Mouse (Mus musculus) ES-E14 (cell line): ENCODE measurements around the gene Lce1h. TPM values are rescaled to one million over a fixed set of nuclear protein-coding genes. Genes with fewer than 3 reads are reported as not detected.

Experiments
- DNase-seq: peaks from one replicate; pipeline ENCODE4 v3.0.0-alpha.2; 2013; ENCODE audit warnings: low read depth, low spot score
- H3K27ac ChIP-seq: 2 replicates; pipeline ENCODE4 v1.5.1; 2012; ENCODE audit warnings: low read depth, mild to moderate bottlenecking, low read length, moderate library complexity, mixed read lengths; ENCODE audit not compliant: poor library complexity, insufficient read depth, severe bottlenecking
- H3K36me3 ChIP-seq: 2 replicates; pipeline ENCODE4 v1.6.1; 2012; ENCODE audit warnings: mild to moderate bottlenecking, low read length, moderate library complexity, mixed read lengths; ENCODE audit not compliant: control insufficient read depth, poor library complexity, insufficient read depth, severe bottlenecking
- H3K4me1 ChIP-seq, 2 experiments: fragments of 150-350 bp in 1 of 2; sonication (generic) in 1 of 2; 2 replicates each; pipeline ENCODE4 v1.6.1; 2012; ENCODE audit warnings: low read length in 2 of 2, mild to moderate bottlenecking in 1 of 2, mixed read lengths in 1 of 2; ENCODE audit not compliant: control insufficient read depth in 2 of 2, insufficient read depth in 2 of 2, poor library complexity in 1 of 2
- H3K4me3 ChIP-seq, 2 experiments: fragments of 150-350 bp in 1 of 2; sonication (generic) in 1 of 2; 2 replicates each; pipeline ENCODE4 v1.5.1; 2012; ENCODE audit warnings: low read length in 2 of 2, low read depth in 1 of 2, mild to moderate bottlenecking in 1 of 2, mixed read lengths in 1 of 2; ENCODE audit not compliant: insufficient read depth in 1 of 2, poor library complexity in 1 of 2, severe bottlenecking in 1 of 2
- H3K9ac ChIP-seq: 2 replicates; pipeline ENCODE4 v1.6.1; 2012; ENCODE audit warnings: low read depth, mild to moderate bottlenecking, low read length, mixed read lengths; ENCODE audit not compliant: poor library complexity, insufficient read depth, severe bottlenecking
- H3K9me3 ChIP-seq: fragments of 150-350 bp; sonication (generic); 2 replicates; pipeline ENCODE4 v1.6.1; 2012; ENCODE audit warnings: low read depth, mild to moderate bottlenecking, low read length; ENCODE audit not compliant: control insufficient read depth, insufficient read depth
- CHD2 ChIP-seq: IDR thresholded peaks from 2 replicates; pipeline ENCODE4 v1.6.1; 2014; ENCODE audit warnings: mild to moderate bottlenecking, low read depth, low read length, inconsistent platforms
- HCFC1 ChIP-seq: IDR thresholded peaks from 2 replicates; pipeline ENCODE4 v1.6.1; 2012; ENCODE audit warnings: low read length, inconsistent platforms, borderline replicate concordance; ENCODE audit not compliant: insufficient read depth
- MAFK ChIP-seq: IDR thresholded peaks from 2 replicates; pipeline ENCODE4 v1.6.1; 2014; ENCODE audit warnings: mild to moderate bottlenecking, low read depth, low read length, inconsistent platforms; ENCODE audit not compliant: insufficient read depth
- ZC3H11A ChIP-seq: IDR thresholded peaks from 2 replicates; pipeline ENCODE4 v1.6.1; 2012; ENCODE audit warnings: low read depth, mild to moderate bottlenecking, inconsistent platforms, low read length, borderline replicate concordance
- ZNF384 ChIP-seq: IDR thresholded peaks from 2 replicates; pipeline ENCODE4 v1.6.1; 2012; ENCODE audit warnings: low read depth, low read length, inconsistent platforms
- in situ Hi-C, 2 experiments: fragments of 600-800 bp; cut with MboI; formaldehyde crosslinking; loops; one replicate each; pipeline ENCODE4 v1.15.1; 2025; ENCODE audit warnings: low sequenced_read_pairs in 2 of 2, inconsistent platforms in 1 of 2; ENCODE audit not compliant: unreplicated experiment in 2 of 2
- total RNA-seq: library from RNA; depleted of rRNA; stranded (reverse); fragments of 300-350 nt; gene quantifications from 2 replicates; pipeline ENCODE4 v1.2.3, GENCODE M21; 2012

Lce1h gene
- total RNA-seq, 1 experiment, result 4.7 TPM

DNA sequence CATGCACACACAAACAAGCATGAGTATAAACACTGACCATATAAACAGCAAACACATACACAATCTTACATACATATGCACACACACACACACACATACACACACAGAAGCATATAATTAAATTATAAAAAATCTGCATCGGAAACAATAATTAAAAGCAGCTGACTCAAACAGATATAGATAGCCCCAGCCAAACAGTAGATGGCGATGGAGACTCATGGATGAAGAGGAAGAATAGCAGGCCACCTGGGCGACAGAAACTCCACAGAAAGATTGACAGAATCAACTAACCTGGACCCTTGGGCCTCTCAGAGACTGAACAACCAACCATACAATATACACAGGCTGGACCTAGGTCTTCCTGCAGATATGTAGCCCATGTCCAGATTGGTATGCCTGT, 11.7 kb downstream of the Lce1h start:
- in situ Hi-C loops, result no loop called here
- no peaks in the 10 kb centered on the region for H3K4me1 ChIP-seq
- no peak for TF ChIP-seq ZC3H11A
- TF ChIP-seq CHD2, result no peak
- TF ChIP-seq ZNF384, result no peak
- TF ChIP-seq MAFK, result no peak
- TF ChIP-seq HCFC1, result no peak
- DNase-seq, result peak; percentile 16
- no peak overlapping the region for H3K27ac ChIP-seq
- H3K4me3 ChIP-seq, result no peak overlapping the region
- H3K36me3 ChIP-seq, result no peaks in the 10 kb centered on the region
- no peak overlapping the region for H3K9ac ChIP-seq
- no peaks in the 10 kb centered on the region for H3K9me3 ChIP-seq

DNA sequence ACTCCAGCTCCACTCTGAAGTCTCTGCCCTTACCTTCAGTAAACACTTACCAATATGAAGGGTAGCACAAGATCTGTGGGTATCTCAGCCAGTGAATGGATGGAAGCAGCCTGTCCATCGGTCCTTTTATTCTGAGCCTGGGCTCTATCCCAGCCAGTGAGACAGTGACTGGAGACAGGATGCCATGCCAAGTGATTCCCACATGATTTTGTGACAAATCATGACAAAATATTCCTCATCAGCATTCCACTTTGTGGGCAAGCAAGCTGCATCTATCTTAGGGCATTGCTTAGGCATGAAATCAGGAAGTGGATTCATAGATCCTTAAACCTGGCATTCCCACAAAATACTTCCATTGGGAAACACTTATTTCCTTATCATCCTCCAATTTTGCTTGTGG, 12.6 kb downstream of the Lce1h start, which contains the start of gene Lce1g:
TSS of gene Lce1g (minus strand) at position 101 of the 400 bp plus-strand sequence.
- in situ Hi-C loops, result no loop called here
- Histone ChIP-seq H3K9ac (no peak within 1 kb of the TSS), H3K4me3 (no peak within 1 kb of the TSS), H3K36me3 (no peaks in the 10 kb centered on the region), H3K9me3 (no peaks in the 10 kb centered on the region), H3K27ac (no peak within 1 kb of the TSS), H3K4me1 (no peaks in the 10 kb centered on the region)
- DNase-seq, result no peak
- TF ChIP-seq MAFK, result no peak
- no peak for TF ChIP-seq ZC3H11A
- no peak for TF ChIP-seq HCFC1
- no peak for TF ChIP-seq CHD2
- no peak for TF ChIP-seq ZNF384

DNA sequence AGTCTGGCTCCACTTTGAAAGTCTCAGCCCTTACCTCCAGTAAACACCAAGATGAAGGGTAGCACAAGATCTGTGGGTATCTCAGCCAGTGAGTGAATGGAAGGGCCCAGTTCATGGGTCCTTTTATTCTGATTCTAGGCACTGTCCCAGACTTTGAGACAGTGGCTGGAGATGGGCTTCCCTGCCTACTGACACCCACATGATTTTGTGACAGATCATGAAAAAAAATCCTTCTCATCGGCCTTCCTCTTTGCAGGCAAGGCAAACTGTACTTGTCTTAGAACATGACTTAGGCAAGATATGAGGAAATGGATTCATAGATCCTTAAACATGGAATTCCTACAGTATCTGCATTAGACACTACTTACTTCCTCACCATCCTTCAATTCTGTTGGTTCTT, 25.9 kb downstream of the Lce1h start, which contains the start of gene Gm38119:
TSS of gene Gm38119 (minus strand) at position 101 of the 400 bp plus-strand sequence.
- in situ Hi-C loops, result no loop called here
- Histone ChIP-seq H3K9me3 (no peaks in the 10 kb centered on the region), H3K27ac (no peak within 1 kb of the TSS), H3K36me3 (no peaks in the 10 kb centered on the region), H3K4me1 (no peaks in the 10 kb centered on the region), H3K9ac (no peak within 1 kb of the TSS), H3K4me3 (no peak within 1 kb of the TSS)
- DNase-seq, result no peak
- no peak for TF ChIP-seq HCFC1
- TF ChIP-seq ZC3H11A, result no peak
- no peak for TF ChIP-seq MAFK
- no peak for TF ChIP-seq ZNF384
- TF ChIP-seq CHD2, result no peak

DNA sequence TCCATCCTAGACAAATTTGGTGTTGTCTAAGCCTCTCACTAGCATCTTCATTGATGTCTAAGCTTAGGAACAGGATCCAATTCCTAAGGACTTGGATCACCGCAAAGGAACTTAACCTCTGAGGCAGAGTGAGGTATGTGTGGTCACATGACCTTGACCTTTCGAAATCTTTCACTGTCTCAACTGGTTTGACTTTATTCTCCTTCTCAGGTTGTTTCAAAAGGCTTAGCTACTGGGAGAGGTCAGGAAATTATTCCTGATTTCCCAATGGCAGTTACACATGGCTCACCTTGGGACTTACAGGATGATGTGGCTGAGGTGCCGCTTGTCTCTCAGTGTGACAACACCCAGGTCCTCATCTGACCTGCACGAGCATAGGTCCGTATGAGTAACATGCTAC, 42.2 kb downstream of the Lce1h start:
- H3K9me3 ChIP-seq, result no peaks in the 10 kb centered on the region
- no peaks in the 10 kb centered on the region for H3K36me3 ChIP-seq
- peak; percentile 8 for DNase-seq
- no peak overlapping the region for H3K4me3 ChIP-seq
- TF ChIP-seq MAFK, result no peak
- no peak for TF ChIP-seq ZNF384
- no peak for TF ChIP-seq ZC3H11A
- no peak for TF ChIP-seq HCFC1
- TF ChIP-seq CHD2, result no peak
- H3K4me1 ChIP-seq, result no peaks in the 10 kb centered on the region
- in situ Hi-C loops, result no loop called here
- no peak overlapping the region for H3K27ac ChIP-seq
- H3K9ac ChIP-seq, result no peak overlapping the region

DNA sequence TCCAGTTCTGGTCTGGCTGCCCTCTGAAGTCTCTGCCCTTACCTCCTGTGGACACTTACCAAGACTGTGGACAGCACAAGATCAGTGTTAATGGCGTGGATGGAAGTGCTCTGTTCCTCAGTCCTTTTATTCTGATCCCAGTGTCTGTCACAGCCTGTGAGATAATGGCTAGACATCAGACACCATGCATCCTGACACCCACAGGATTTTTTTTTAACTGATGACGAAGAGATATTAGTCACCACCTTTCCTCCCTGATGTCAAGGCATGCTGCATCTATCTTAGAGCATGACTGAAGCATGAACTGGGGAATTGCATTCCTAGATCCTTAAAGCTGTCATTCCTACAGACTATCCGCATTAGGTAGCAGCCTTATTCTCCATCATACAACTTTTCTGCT, 44.6 kb downstream of the Lce1h start, which contains the start of gene Lce1f:
TSS of gene Lce1f (minus strand) at position 101 of the 400 bp plus-strand sequence.
- in situ Hi-C loops, result no loop called here
- TF ChIP-seq HCFC1, result no peak
- no peak for TF ChIP-seq ZC3H11A
- TF ChIP-seq CHD2, result no peak
- no peak for TF ChIP-seq ZNF384
- no peak within 1 kb of the TSS for H3K9ac ChIP-seq
- H3K4me3 ChIP-seq, result no peak within 1 kb of the TSS
- no peak for DNase-seq
- no peaks in the 10 kb centered on the region for H3K9me3 ChIP-seq
- H3K27ac ChIP-seq, result no peak within 1 kb of the TSS
- no peaks in the 10 kb centered on the region for H3K36me3 ChIP-seq
- H3K4me1 ChIP-seq, result no peaks in the 10 kb centered on the region
